ENCODE assay signal across 25 mouse cellular contexts in the genomic region with DNA sequence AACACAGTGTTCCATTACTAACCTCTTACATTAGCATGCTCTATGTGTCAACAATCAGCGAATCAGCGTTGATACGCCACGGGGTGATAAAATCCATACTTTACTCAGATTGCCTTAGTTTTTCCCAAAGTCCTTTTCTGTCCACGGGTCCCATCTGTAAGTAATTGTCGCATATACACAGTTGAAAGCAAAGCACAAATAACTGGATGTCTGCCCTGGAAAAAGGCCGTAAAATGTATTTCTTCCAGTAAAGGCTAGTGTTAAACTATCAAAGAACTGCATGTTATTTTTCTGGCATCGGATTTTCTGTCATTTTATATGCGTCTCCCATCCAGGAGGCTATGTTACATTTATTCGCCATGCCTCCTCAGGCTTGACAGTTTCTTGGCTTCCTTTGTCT. TPM values are rescaled to one million over a fixed set of nuclear protein-coding genes. Genes with fewer than 3 reads are reported as not detected.
"Had no signal": no experiment of that assay in that cellular context is flagged by ENCODE, and none has a peak within 500 bp of the region (broad histone marks: within the 10 kb centered on the region; RNA-seq: fewer than 3 reads in every experiment).

No protein-coding gene starts in this region.

- H3K9ac ChIP-seq: liver, embryonic 12.5 days; lung, embryonic 14.5 days; neural tube, embryonic 12.5 days had no signal

- H3K27me3 ChIP-seq: liver, embryonic 12.5 days; neural tube, embryonic 12.5 days had no signal

- DNase-seq: kidney, adult 11 months; kidney, postnatal 36 days; lung, embryonic 14.5 days; lung, postnatal 10 days; lung, postnatal 4 days; midbrain, embryonic 14.5 days; right cerebral cortex, postnatal 4 days; spleen, adult 18-20 months; thymus, adult 18-20 months; thymus, postnatal 25 days had no signal

- H3K36me3 ChIP-seq: liver, embryonic 12.5 days; midbrain, embryonic 10.5 days; neural tube, embryonic 12.5 days had no signal

- ATAC-seq: liver, embryonic 12.5 days had no signal

- H3K4me2 ChIP-seq: liver, embryonic 12.5 days; lung, embryonic 14.5 days; neural tube, embryonic 12.5 days had no signal

- H3K4me1 ChIP-seq: liver, embryonic 12.5 days had no signal

- H3K27ac ChIP-seq: layer of hippocampus, adult 2 months; liver, embryonic 12.5 days; neural tube, embryonic 12.5 days had no signal

- H3K4me3 ChIP-seq: layer of hippocampus, adult 2 months; liver, embryonic 12.5 days; midbrain, embryonic 10.5 days; neural tube, embryonic 12.5 days had no signal

- H3K9me3 ChIP-seq: liver, embryonic 12.5 days; midbrain, embryonic 10.5 days; neural tube, embryonic 12.5 days had no signal

RNA-seq across cellular contexts. Expression of gene Ankar, which starts 29.7 kb away (rescaled TPM):
- total RNA-seq: layer of hippocampus, adult 2 months; layer of hippocampus, postnatal 14 days; left cerebral cortex, adult 18-20 months; left cerebral cortex, postnatal 10 days; megakaryocyte, adult 5-6 weeks; neutrophil, adult 5-6 weeks had no signal
- polyA plus RNA-seq: intestine, embryonic 14.5 days; kidney, embryonic 14.5 days; limb, embryonic 11.5 days; liver, embryonic 12.5 days; liver, embryonic 16.5 days; lung, embryonic 14.5 days; midbrain, embryonic 10.5 days; midbrain, embryonic 14.5 days; neural tube, embryonic 12.5 days; stomach, embryonic 14.5 days; urinary bladder, adult 2 months had no signal
